Comparison of ENCODE assay signal across 9 mouse cellular contexts in the genomic region with DNA sequence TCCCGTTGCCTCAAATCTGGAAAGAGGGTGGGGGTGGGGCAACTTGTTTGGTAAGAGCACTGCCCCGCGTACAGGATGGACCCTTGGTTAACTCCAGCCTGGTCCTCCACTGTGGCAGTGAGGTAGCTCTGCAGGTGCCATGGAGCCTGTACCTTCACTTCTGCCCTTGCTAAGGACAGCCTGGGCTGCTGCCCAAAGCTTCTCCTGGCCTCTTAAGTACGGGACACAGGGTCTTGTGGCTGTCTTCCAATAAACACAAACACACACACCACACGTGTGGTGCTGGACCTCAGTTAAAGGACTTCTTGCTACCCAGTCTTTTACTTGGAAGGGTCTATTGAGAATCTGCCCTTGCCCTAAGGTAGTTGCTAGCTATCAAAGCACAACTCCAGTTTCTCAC. TPM values are rescaled to one million over a fixed set of nuclear protein-coding genes. Genes with fewer than 3 reads are reported as not detected.
A peak's percentile ranks its signal among the peaks of the same experiment; 100 is the strongest.
DNase-seq lines count a peak whose midpoint lies in the region; ATAC-seq and TF ChIP-seq lines count a peak whose summit lies in the region.
"Had no signal": no experiment of that assay in that cellular context is flagged by ENCODE, and none has a peak within 500 bp of the region (broad histone marks: within the 10 kb centered on the region; RNA-seq: fewer than 3 reads in every experiment).

No protein-coding gene starts in this region.

- peaks cover 3% of the 10 kb centered on the region; the same call in 1 of the 2 replicates for H3K36me3 ChIP-seq in forebrain, embryonic 11.5 days (ENCODE audit: control insufficient read depth, insufficient read depth, low read length)
- H3K36me3 ChIP-seq in forebrain, postnatal 0 days (ENCODE audit: insufficient read depth), result peaks cover 5% of the 10 kb centered on the region
- peaks cover 17% of the 10 kb centered on the region; the same call in 1 of the 2 replicates for H3K36me3 ChIP-seq in forebrain, embryonic 14.5 days (ENCODE audit: control insufficient read depth, insufficient read depth, low read length)
- peaks cover 28% of the 10 kb centered on the region for H3K36me3 ChIP-seq in liver, embryonic 15.5 days (replicated peaks)

- peak overlapping the region; percentile 88; the same call in 1 of the 2 replicates for H3K4me3 ChIP-seq in forebrain, embryonic 11.5 days (ENCODE audit: low read depth, low read length)
- H3K4me3 ChIP-seq in forebrain, postnatal 0 days (ENCODE audit: low read depth, low read length), result no peak overlapping the region
- 0 out of 2 replicates have a peak overlapping the region, but pooled peaks have one; percentile 81 for H3K4me3 ChIP-seq in forebrain, embryonic 14.5 days (ENCODE audit: low read depth, low read length)
- H3K4me3 ChIP-seq in liver, embryonic 15.5 days (replicated peaks), result peak overlapping the region; percentile 81

- H3K4me1 ChIP-seq in forebrain, embryonic 11.5 days (replicated peaks; ENCODE audit: control insufficient read depth, insufficient read depth, low read length), result peaks cover 15% of the 10 kb centered on the region; the same call in 1 of the 2 replicates
- H3K4me1 ChIP-seq in forebrain, postnatal 0 days (ENCODE audit: insufficient read depth), result peaks cover 19% of the 10 kb centered on the region
- H3K4me1 ChIP-seq in forebrain, embryonic 14.5 days (ENCODE audit: control insufficient read depth, insufficient read depth, low read length), result peaks cover 18% of the 10 kb centered on the region
- H3K4me1 ChIP-seq in liver, embryonic 15.5 days (replicated peaks), result peaks cover 87% of the 10 kb centered on the region

- intact Hi-C loops in left cerebral cortex, postnatal 14 days (cut with DNase I), result no loop called here

- H3K27me3 ChIP-seq in forebrain, embryonic 11.5 days (ENCODE audit: control insufficient read depth, insufficient read depth, low read length), result no peaks in the 10 kb centered on the region
- no peaks in the 10 kb centered on the region for H3K27me3 ChIP-seq in forebrain, postnatal 0 days (ENCODE audit: insufficient read depth, low read length)
- H3K27me3 ChIP-seq in forebrain, embryonic 14.5 days (replicated peaks; ENCODE audit: control insufficient read depth, insufficient read depth, low read length), result no peaks in the 10 kb centered on the region
- H3K27me3 ChIP-seq in liver, embryonic 15.5 days, result peaks cover 6% of the 10 kb centered on the region; the same call in 1 of the 2 replicates

- H3K4me2 ChIP-seq in forebrain, embryonic 11.5 days (ENCODE audit: low read depth, low read length, severe bottlenecking), result peak overlapping the region; percentile 91
- no peak overlapping the region for H3K4me2 ChIP-seq in forebrain, postnatal 0 days (ENCODE audit: low read depth)
- peak overlapping the region; percentile 90 for H3K4me2 ChIP-seq in forebrain, embryonic 14.5 days (ENCODE audit: low read length)
- H3K4me2 ChIP-seq in liver, embryonic 15.5 days, result peak overlapping the region; percentile 97

- ATAC-seq in forebrain, embryonic 11.5 days (replicated peaks; ENCODE audit: low FRiP score), result no peak
- no peak for ATAC-seq in forebrain, postnatal 0 days
- no peak for ATAC-seq in forebrain, embryonic 14.5 days
- ATAC-seq in liver, embryonic 15.5 days (ENCODE audit: insufficient read depth), result no peak

- no peak overlapping the region for H3K27ac ChIP-seq in forebrain, embryonic 11.5 days (ENCODE audit: low read depth, low read length)
- H3K27ac ChIP-seq in forebrain, postnatal 0 days (ENCODE audit: low read depth, low read length), result no peak overlapping the region
- no peak overlapping the region for H3K27ac ChIP-seq in forebrain, embryonic 14.5 days (ENCODE audit: low read depth, low read length)
- H3K27ac ChIP-seq in liver, embryonic 15.5 days (replicated peaks), result no peak overlapping the region

- TF ChIP-seq CTCF in forebrain, postnatal 0 days (IDR thresholded peaks at IDR 0.05; ENCODE audit: low read depth), result no peak

- DNase-seq in forebrain, embryonic 11.5 days (ENCODE audit: low spot score), result no peak
- DNase-seq in forebrain, postnatal 0 days, result no peak
- DNase-seq in A20 (ENCODE audit: low read depth, low spot score), result peak; percentile 35
- DNase-seq in forebrain, embryonic 14.5 days (ENCODE audit: low spot score), result no peak
- DNase-seq in right cerebral cortex, adult 2 months (ENCODE audit: low spot score in 2 of 2), result no peak
- DNase-seq in left cerebral cortex, postnatal 14 days (ENCODE audit: low spot score in 2 of 2), result no peak
- DNase-seq in urinary bladder, postnatal 10 days (ENCODE audit: low spot score), result no peak

- WGBS in forebrain, embryonic 11.5 days, result 4% methylated on average over 5 of the region's 5 CpGs
- WGBS in forebrain, postnatal 0 days, result 5% methylated on average over 5 of the region's 5 CpGs
- WGBS in forebrain, embryonic 14.5 days, result 3% methylated on average over 5 of the region's 5 CpGs
- 5% methylated on average over 5 of the region's 5 CpGs for WGBS in liver, embryonic 15.5 days (ENCODE audit: insufficient replicate concordance)

- H3K9ac ChIP-seq in forebrain, embryonic 11.5 days (ENCODE audit: low read length), result no peak overlapping the region; the same call in 1 of the 2 replicates
- no peak overlapping the region for H3K9ac ChIP-seq in forebrain, postnatal 0 days
- no peak overlapping the region for H3K9ac ChIP-seq in forebrain, embryonic 14.5 days (ENCODE audit: low read length)
- H3K9ac ChIP-seq in liver, embryonic 15.5 days, result peak overlapping the region; percentile 86; the same call in 1 of the 2 replicates

- no peaks in the 10 kb centered on the region for H3K9me3 ChIP-seq in forebrain, embryonic 11.5 days (ENCODE audit: control insufficient read depth, low read length)
- no peaks in the 10 kb centered on the region for H3K9me3 ChIP-seq in forebrain, postnatal 0 days (ENCODE audit: low read length)
- H3K9me3 ChIP-seq in forebrain, embryonic 14.5 days (replicated peaks; ENCODE audit: control insufficient read depth, low read length), result no peaks in the 10 kb centered on the region
- H3K9me3 ChIP-seq in liver, embryonic 15.5 days (replicated peaks), result no peaks in the 10 kb centered on the region

RNA-seq across cellular contexts. Expression of a gene that starts 2.5 kb away (rescaled TPM):
- polyA plus RNA-seq in forebrain, embryonic 11.5 days (2014; fragmentation: Nextera tagmentation; extraction: Ambion mirVana), result 427 and 461 TPM in 2 replicates
- total RNA-seq in forebrain, postnatal 0 days (2014; rRNA removed), result 84.7 and 99.1 TPM in 2 replicates
- polyA plus RNA-seq in forebrain, postnatal 0 days (2015; fragmentation: Nextera tagmentation; extraction: Ambion mirVana), result 122 and 123 TPM in 2 replicates
- 132 TPM in 2 replicates for polyA plus RNA-seq in forebrain, embryonic 14.5 days (2014; fragmentation: Nextera tagmentation; extraction: Ambion mirVana)
- polyA plus RNA-seq in liver, embryonic 15.5 days (2015; fragmentation: Nextera tagmentation; extraction: Ambion mirVana), result 131 and 132 TPM in 2 replicates
- 10 to 100 TPM; 40.0 to 47.9 TPM for total RNA-seq in left cerebral cortex, postnatal 14 days (2021)

RNA-seq across cellular contexts. Expression of a gene that starts 6.7 kb away (rescaled TPM):
- polyA plus RNA-seq in forebrain, embryonic 11.5 days (2014; fragmentation: Nextera tagmentation; extraction: Ambion mirVana), result 14.6 and 16.7 TPM in 2 replicates
- 35.0 and 70.3 TPM in 2 replicates for total RNA-seq in forebrain, postnatal 0 days (2014; rRNA removed)
- 85.2 and 92.8 TPM in 2 replicates for polyA plus RNA-seq in forebrain, postnatal 0 days (2015; fragmentation: Nextera tagmentation; extraction: Ambion mirVana)
- polyA plus RNA-seq in forebrain, embryonic 14.5 days (2014; fragmentation: Nextera tagmentation; extraction: Ambion mirVana), result 44.6 and 46.2 TPM in 2 replicates
- 12.3 and 13.9 TPM in 2 replicates for polyA plus RNA-seq in liver, embryonic 15.5 days (2015; fragmentation: Nextera tagmentation; extraction: Ambion mirVana)
- total RNA-seq in left cerebral cortex, postnatal 14 days (2021), result 10 to 100 TPM; 92.2 to 97.5 TPM

RNA-seq across cellular contexts. Expression of a gene that starts 37.6 kb away (rescaled TPM):
- 0.99 and 1.3 TPM in 2 replicates for polyA plus RNA-seq in forebrain, embryonic 11.5 days (2014; fragmentation: Nextera tagmentation; extraction: Ambion mirVana)
- 13.1 and 14.5 TPM in 2 replicates for total RNA-seq in forebrain, postnatal 0 days (2014; rRNA removed)
- 3.2 and 5.5 TPM in 2 replicates for polyA plus RNA-seq in forebrain, postnatal 0 days (2015; fragmentation: Nextera tagmentation; extraction: Ambion mirVana)
- 2.0 and 2.4 TPM in 2 replicates for polyA plus RNA-seq in forebrain, embryonic 14.5 days (2014; fragmentation: Nextera tagmentation; extraction: Ambion mirVana)
- polyA plus RNA-seq in liver, embryonic 15.5 days (2015; fragmentation: Nextera tagmentation; extraction: Ambion mirVana), result 0.02 TPM in 1 of 2 replicates, not detected in the other
- total RNA-seq in left cerebral cortex, postnatal 14 days (2021), result 10 to 100 TPM; 24.1 to 25.6 TPM
- total RNA-seq: neutrophil, adult 5-6 weeks had no signal
